Mouse (Mus musculus) bone marrow macrophage, adult 2 months (primary cell): Measurements from ENCODE around the gene Arf3.

Source experiments
- CTCF ChIP-seq: IDR thresholded peaks from 2 replicates; pipeline ENCODE4 v1.5.1; 2012; ENCODE audit warnings: low read depth, mild to moderate bottlenecking, low read length, moderate library complexity
- POLR2A ChIP-seq: IDR thresholded peaks from 2 replicates; pipeline ENCODE4 v1.6.1; 2012; ENCODE audit warnings: mild to moderate bottlenecking, low read depth, low read length, borderline replicate concordance

DNA sequence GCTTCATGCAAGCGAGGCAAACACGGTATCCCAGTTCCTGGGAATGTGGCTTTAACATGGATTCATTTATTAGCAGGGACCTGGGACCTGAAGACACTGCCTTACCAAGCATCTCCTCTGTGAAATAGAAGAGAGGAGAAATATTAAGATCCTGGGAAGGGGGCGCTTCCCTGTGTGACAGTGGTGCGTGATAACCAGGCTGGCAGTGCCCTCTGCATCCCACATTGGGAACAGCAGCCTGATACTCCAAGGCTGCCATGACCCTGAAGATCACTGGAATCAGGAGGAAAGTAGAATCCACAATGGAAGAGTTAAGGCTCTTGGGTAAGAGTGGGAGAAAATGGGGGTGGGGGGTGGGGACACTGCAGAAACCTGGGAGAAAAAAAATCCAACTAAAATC lies 24.9 kb upstream of the Arf3 start:
- TF ChIP-seq CTCF (no peak), POLR2A (no peak)
